In genomic region chr14:67568896-67569743, GRCm38 (mm10) we compare ENCODE assay signal across 13 mouse cellular contexts.
DNase-seq lines count a peak whose midpoint lies in the region; ATAC-seq lines count a peak whose summit lies in the region.
"Had no signal": no experiment of that assay in that cellular context is flagged by ENCODE, and none has a peak within 500 bp of the region (broad histone marks: within the 10 kb centered on the region; RNA-seq: fewer than 3 reads in every experiment).

No protein-coding gene starts in this region.

- peak; percentile 14 to 26 for DNase-seq in kidney, postnatal 4 days
- no peak for DNase-seq in kidney, postnatal 25 days
- DNase-seq in forelimb bud, embryonic 11.5 days (ENCODE audit: low read depth, low spot score) = peak; percentile 75
- peak; percentile 15 for DNase-seq in retina, embryonic 14.5 days (ENCODE audit: low spot score)
- DNase-seq in layer of hippocampus, adult 8-10 months (ENCODE audit: low spot score in 2 of 2) = no peak
- DNase-seq in urinary bladder, postnatal 10 days (ENCODE audit: low spot score) = no peak
- no peak for DNase-seq in frontal cortex, adult 2 months (ENCODE audit: extremely low spot score in 1 of 2, low spot score in 1 of 2)
- DNase-seq: layer of hippocampus, postnatal 36 days; liver, embryonic 13.5 days; thymus, postnatal 14 days had no signal

- no peak for ATAC-seq in limb, embryonic 13.5 days (ENCODE audit: low FRiP score, low read depth)
- ATAC-seq: intestine, embryonic 16.5 days had no signal

- H3K9ac ChIP-seq in limb, embryonic 13.5 days = no peak overlapping the region
- H3K9ac ChIP-seq: liver, embryonic 13.5 days had no signal

- no peaks in the 10 kb centered on the region for H3K36me3 ChIP-seq in limb, embryonic 13.5 days
- H3K36me3 ChIP-seq: heart, embryonic 10.5 days; liver, embryonic 13.5 days had no signal

- H3K4me2 ChIP-seq in limb, embryonic 13.5 days (replicated peaks) = peak overlapping the region; percentile 39
- H3K4me2 ChIP-seq: liver, embryonic 13.5 days had no signal

- 0 out of 2 replicates have a peak overlapping the region, but pooled peaks have one; percentile 16 for H3K4me3 ChIP-seq in limb, embryonic 13.5 days
- H3K4me3 ChIP-seq: heart, embryonic 10.5 days; liver, embryonic 13.5 days had no signal

- WGBS in limb, embryonic 13.5 days = 18% methylated on average over 22 of the region's 22 CpGs

- H3K9me3 ChIP-seq in limb, embryonic 13.5 days = no peaks in the 10 kb centered on the region
- H3K9me3 ChIP-seq: heart, embryonic 10.5 days had no signal

- H3K27me3 ChIP-seq in limb, embryonic 13.5 days = peaks cover 29% of the 10 kb centered on the region
- H3K27me3 ChIP-seq: liver, embryonic 13.5 days had no signal

- H3K27ac ChIP-seq in limb, embryonic 13.5 days = no peak overlapping the region
- H3K27ac ChIP-seq: heart, embryonic 10.5 days; liver, embryonic 13.5 days had no signal

- peaks cover 29% of the 10 kb centered on the region for H3K4me1 ChIP-seq in limb, embryonic 13.5 days
- H3K4me1 ChIP-seq: liver, embryonic 13.5 days had no signal

Comparison
In these comparisons a context has a peak if more than half of its experiments do, and no peak if none do; other contexts are left out.
1. DNase-seq: peak in kidney, postnatal 4 days (2 of 2), forelimb bud, embryonic 11.5 days (single experiment) and retina, embryonic 14.5 days (single experiment); none in kidney, postnatal 25 days (0 of 2), layer of hippocampus, adult 8-10 months (0 of 2), urinary bladder, postnatal 10 days (single experiment) and frontal cortex, adult 2 months (0 of 2).